Mouse (Mus musculus) liver, embryonic 14.5 days (tissue): ENCODE results near the gene Dlx6. TPM values are rescaled to one million over a fixed set of nuclear protein-coding genes. Genes with fewer than 3 reads are reported as not detected.

ENCODE experiments used
- ATAC-seq: fragments of 200-750 bp; cut with Nextera tagmentation; 2 replicates; pipeline ENCODE4 v1.8.0; 2017; ENCODE audit warnings: moderate number of reproducible peaks, mild to moderate bottlenecking, moderate library complexity; ENCODE audit not compliant: insufficient read depth
- DNase-seq, 3 experiments: peaks; one replicate each; pipeline ENCODE4 v3.0.0-alpha.2; 2012 to 2013; ENCODE audit warnings: low read depth in 3 of 3, low spot score in 3 of 3
- H3K27ac ChIP-seq: fragments of 300-500 bp; sonication (generic); 2 replicates; pipeline ENCODE4 v1.5.1; 2014; ENCODE audit warnings: moderate library complexity, mild to moderate bottlenecking, control low read depth, inconsistent platforms
- H3K27me3 ChIP-seq: fragments of 300-500 bp; sonication (generic); 2 replicates; pipeline ENCODE4 v1.6.1; 2014; ENCODE audit warnings: mild to moderate bottlenecking, low read length, moderate library complexity; ENCODE audit not compliant: control insufficient read depth, insufficient read depth
- H3K36me3 ChIP-seq: fragments of 300-500 bp; sonication (generic); replicated peaks from 2 replicates; pipeline ENCODE4 v1.6.1; 2014; ENCODE audit warnings: low read depth; ENCODE audit not compliant: control insufficient read depth, insufficient read depth
- H3K4me1 ChIP-seq, 2 experiments: fragments of 200-500 bp in 1 of 2; fragments of 300-500 bp in 1 of 2; sonication (generic) in 1 of 2; replicated peaks; 2 replicates each; pipeline ENCODE4 v1.6.1; 2012 to 2014; ENCODE audit warnings: antibody characterized with exemption in 1 of 2, inconsistent platforms in 1 of 2, low read length in 1 of 2; ENCODE audit not compliant: control insufficient read depth in 2 of 2, insufficient read depth in 2 of 2
- H3K4me2 ChIP-seq: fragments of 300-500 bp; sonication (generic); 2 replicates; pipeline ENCODE4 v1.6.1; 2014; ENCODE audit warnings: low read depth, mild to moderate bottlenecking, control low read depth, moderate library complexity
- H3K4me3 ChIP-seq, 2 experiments: fragments of 200-500 bp in 1 of 2; fragments of 300-500 bp in 1 of 2; sonication (generic) in 1 of 2; 2 replicates each; pipeline ENCODE4 v1.5.1; 2012 to 2014; ENCODE audit warnings: low read depth in 2 of 2, low read length in 2 of 2, mild to moderate bottlenecking in 2 of 2, control low read depth in 1 of 2, inconsistent platforms in 1 of 2, moderate library complexity in 1 of 2; ENCODE audit not compliant: insufficient read depth in 1 of 2
- H3K9ac ChIP-seq: fragments of 300-500 bp; sonication (generic); replicated peaks from 2 replicates; pipeline ENCODE4 v1.6.1; 2014; ENCODE audit warnings: mild to moderate bottlenecking, control low read depth, moderate library complexity
- H3K9me3 ChIP-seq: fragments of 300-500 bp; sonication (generic); 2 replicates; pipeline ENCODE4 v1.6.1; 2016; ENCODE audit warnings: low read length, mixed read lengths; ENCODE audit not compliant: control insufficient read depth
- CTCF ChIP-seq: IDR thresholded peaks from 2 replicates; pipeline ENCODE4 v1.5.1; 2016; ENCODE audit warnings: antibody characterized with exemption, low read depth, control low read depth
- EP300 ChIP-seq: IDR thresholded peaks from 2 replicates; pipeline ENCODE4 v1.6.1; 2016; ENCODE audit warnings: antibody characterized with exemption, low read depth
- WGBS: fragments of 180-500 bp; shearing (Covaris S2); extraction: QIAGEN DNeasy Blood & Tissue Kit; methylation state at CpG from one replicate; pipeline ENCODE4 v1.1.7; 2014; ENCODE audit not compliant: insufficient replicate concordance; 5-methylcytosine and 5-hydroxymethylcytosine counted together
- polyA plus RNA-seq, 2 experiments: library from polyadenylated mRNA; depleted of rRNA in 1 of 2; stranded (reverse) in 1 of 2; unstranded in 1 of 2; fragments of >200 nt; fragmentation: Nextera tagmentation in 1 of 2; extraction: Ambion mirVana in 1 of 2; gene quantifications; 2 replicates each; pipeline versions ENCODE4 v1.2.1 to v1.2.3; 2012 to 2014

Gene Dlx6
- polyA plus RNA-seq, 2 experiments: not detected

- DNase-seq: no peak
- no peak for ATAC-seq
- H3K9me3 ChIP-seq: no peaks in the 10 kb centered on the region
- no peak for TF ChIP-seq EP300
- TF ChIP-seq CTCF: no peak
- no peak overlapping the region for H3K9ac ChIP-seq
- WGBS: 2% methylated on average over 19 of the region's 19 CpGs
- H3K4me2 ChIP-seq: no peak overlapping the region
- no peaks in the 10 kb centered on the region for H3K36me3 ChIP-seq
- no peak overlapping the region for H3K4me3 ChIP-seq
- peaks cover 95% of the 10 kb centered on the region for H3K27me3 ChIP-seq
- no peaks in the 10 kb centered on the region for H3K4me1 ChIP-seq
- H3K27ac ChIP-seq: no peak overlapping the region
Measured at GRCm38 (mm10) chr6:6873476-6874072, 10.4 kb downstream of the Dlx6 start.

- no peak overlapping the region for H3K27ac ChIP-seq
- no peaks in the 10 kb centered on the region for H3K4me1 ChIP-seq
- no peak overlapping the region for H3K9ac ChIP-seq
- no peak overlapping the region for H3K4me2 ChIP-seq
- H3K36me3 ChIP-seq: no peaks in the 10 kb centered on the region
- H3K4me3 ChIP-seq: no peak overlapping the region
- ATAC-seq (no peak), DNase-seq (no peak)
- peaks cover 95% of the 10 kb centered on the region for H3K27me3 ChIP-seq
- TF ChIP-seq CTCF (no peak), EP300 (no peak)
- H3K9me3 ChIP-seq: no peaks in the 10 kb centered on the region
- under 1% methylated on average over 25 of the region's 25 CpGs for WGBS
Measured at GRCm38 (mm10) chr6:6874073-6874771, 11.1 kb downstream of the Dlx6 start.

GRCm38 (mm10) chr6:6875136-6875535 lies 12.0 kb downstream of the Dlx6 start:
- Histone ChIP-seq H3K4me2 (no peak overlapping the region), H3K9me3 (no peaks in the 10 kb centered on the region), H3K4me3 (no peak overlapping the region), H3K36me3 (no peaks in the 10 kb centered on the region), H3K27me3 (peaks cover 95% of the 10 kb centered on the region), H3K27ac (no peak overlapping the region), H3K4me1 (no peaks in the 10 kb centered on the region), H3K9ac (no peak overlapping the region)
- ATAC-seq: no peak
- TF ChIP-seq EP300: no peak
- no peak for TF ChIP-seq CTCF
- WGBS: 3% methylated on average over 11 of the region's 11 CpGs
- no peak for DNase-seq

- no peak for DNase-seq
- Histone ChIP-seq H3K4me2 (no peak overlapping the region), H3K4me1 (no peaks in the 10 kb centered on the region), H3K27me3 (peaks cover 97% of the 10 kb centered on the region), H3K9me3 (no peaks in the 10 kb centered on the region), H3K27ac (no peak overlapping the region), H3K36me3 (no peaks in the 10 kb centered on the region), H3K4me3 (no peak overlapping the region), H3K9ac (no peak overlapping the region)
- TF ChIP-seq CTCF (no peak), EP300 (no peak)
- ATAC-seq: no peak
- WGBS: 4% methylated on average over 9 of the region's 9 CpGs
Measured at GRCm38 (mm10) chr6:6875676-6876075, 12.5 kb downstream of the Dlx6 start.

GRCm38 (mm10) chr6:6876231-6876630 lies 13.1 kb downstream of the Dlx6 start:
- no peak overlapping the region for H3K4me2 ChIP-seq
- no peak for ATAC-seq
- no peaks in the 10 kb centered on the region for H3K36me3 ChIP-seq
- no peak overlapping the region for H3K9ac ChIP-seq
- H3K4me1 ChIP-seq: no peaks in the 10 kb centered on the region
- H3K4me3 ChIP-seq: no peak overlapping the region
- no peak for DNase-seq
- H3K27me3 ChIP-seq: peaks cover 99% of the 10 kb centered on the region
- no peak overlapping the region for H3K27ac ChIP-seq
- 2% methylated on average over 2 of the region's 2 CpGs for WGBS
- TF ChIP-seq EP300 (no peak), CTCF (no peak)
- no peaks in the 10 kb centered on the region for H3K9me3 ChIP-seq
